ENCODE assay signal across 8 mouse cellular contexts in the genomic region with DNA sequence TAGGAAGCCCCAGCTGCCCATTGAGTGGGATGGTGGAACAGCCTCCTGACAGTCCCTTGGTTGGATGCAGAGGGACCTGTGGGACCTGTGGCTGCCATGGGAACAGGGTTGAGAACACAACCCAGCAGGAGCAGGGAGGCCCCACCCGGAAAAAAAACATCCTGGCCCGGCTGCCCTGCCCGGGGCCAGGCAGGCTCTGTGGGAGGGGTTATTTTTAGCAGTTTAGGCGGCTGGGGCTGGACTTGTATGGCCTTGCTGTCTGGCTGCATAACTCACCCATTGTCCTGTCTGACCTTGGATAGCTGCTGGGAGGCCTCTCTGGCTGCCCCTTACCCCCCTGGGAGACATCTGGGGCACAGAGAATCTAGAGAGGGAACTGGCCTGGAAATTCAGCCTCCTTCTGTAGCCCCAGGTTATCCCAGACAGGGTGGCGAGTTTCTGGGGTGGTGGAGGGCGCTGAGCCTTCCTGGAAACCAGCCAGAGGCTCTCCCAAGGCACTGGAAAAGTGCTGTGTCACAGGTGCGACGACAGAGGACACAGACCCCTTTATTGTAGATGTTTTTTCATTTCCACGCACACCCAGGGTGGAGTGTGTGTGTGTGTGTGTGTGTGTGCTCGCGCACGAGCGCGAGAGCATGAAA. TPM values are rescaled to one million over a fixed set of nuclear protein-coding genes. Genes with fewer than 3 reads are reported as not detected.
DNase-seq lines count a peak whose midpoint lies in the region; ATAC-seq and TF ChIP-seq lines count a peak whose summit lies in the region.

No protein-coding gene starts in this region.

- H3K36me3 ChIP-seq in intestine, embryonic 16.5 days (ENCODE audit: control insufficient read depth, insufficient read depth, low read length): no peaks in the 10 kb centered on the region
- 0 out of 2 replicates have a peak, but pooled peaks cover 2% of the 10 kb centered on the region for H3K36me3 ChIP-seq in liver, postnatal 0 days (replicated peaks; ENCODE audit: insufficient read depth, low read length)
- H3K36me3 ChIP-seq in stomach, embryonic 16.5 days (ENCODE audit: control insufficient read depth, insufficient read depth, low read length): 0 out of 2 replicates have a peak, but pooled peaks cover 5% of the 10 kb centered on the region

- ATAC-seq in intestine, embryonic 16.5 days: peak; percentile 68
- peak; percentile 46 for ATAC-seq in liver, postnatal 0 days
- peak; percentile 79 for ATAC-seq in stomach, embryonic 16.5 days (ENCODE audit: insufficient read depth, low FRiP score)
- no peak for ATAC-seq in granulocyte monocyte progenitor cell, adult 5-6 weeks (replicated peaks; ENCODE audit: poor library complexity, severe bottlenecking)

- H3K27ac ChIP-seq in intestine, embryonic 16.5 days (ENCODE audit: low read length): peak overlapping the region; percentile 70
- H3K27ac ChIP-seq in liver, postnatal 0 days (ENCODE audit: low read depth): peak overlapping the region; percentile 45; the same call in 1 of the 2 replicates
- H3K27ac ChIP-seq in stomach, embryonic 16.5 days (ENCODE audit: low read length): peak overlapping the region; percentile 95

- intact Hi-C loops in gastrocnemius, postnatal 36 days (cut with DNase I): no loop called here

- 37% methylated on average over 14 of the region's 14 CpGs for whole genome bisulfite sequencing in intestine, embryonic 16.5 days
- 29% methylated on average over 14 of the region's 14 CpGs for WGBS in liver, postnatal 0 days (ENCODE audit: insufficient replicate concordance)
- 30% methylated on average over 14 of the region's 14 CpGs for WGBS in stomach, embryonic 16.5 days

- H3K27me3 ChIP-seq in intestine, embryonic 16.5 days (replicated peaks; ENCODE audit: control insufficient read depth, insufficient read depth, low read length): peaks cover 20% of the 10 kb centered on the region; the same call in 1 of the 2 replicates
- peaks cover 17% of the 10 kb centered on the region for H3K27me3 ChIP-seq in liver, postnatal 0 days (ENCODE audit: insufficient read depth, low read length)
- peaks cover 15% of the 10 kb centered on the region for H3K27me3 ChIP-seq in stomach, embryonic 16.5 days (ENCODE audit: control insufficient read depth, insufficient read depth, low read length)

- peak; percentile 90 for DNase-seq in ES-CJ7 (ENCODE audit: low read depth, low spot score)
- peak; percentile 80 for DNase-seq in adrenal gland, postnatal 10 days
- peak; percentile 61 to 76 for DNase-seq in gastrocnemius, postnatal 36 days
- DNase-seq in liver, postnatal 0 days: peak; percentile 41
- DNase-seq in frontal cortex, postnatal 25 days (ENCODE audit: low spot score in 2 of 2): no peak

- no peaks in the 10 kb centered on the region for H3K9me3 ChIP-seq in intestine, embryonic 16.5 days (ENCODE audit: control insufficient read depth, low read length)
- no peaks in the 10 kb centered on the region for H3K9me3 ChIP-seq in liver, postnatal 0 days (ENCODE audit: low read length)
- no peaks in the 10 kb centered on the region for H3K9me3 ChIP-seq in stomach, embryonic 16.5 days (replicated peaks; ENCODE audit: control insufficient read depth, low read length)

- TF ChIP-seq EP300 in liver, postnatal 0 days (IDR thresholded peaks at IDR 0.05; ENCODE audit: low read depth): no peak

- peaks cover 80% of the 10 kb centered on the region for H3K4me1 ChIP-seq in intestine, embryonic 16.5 days (ENCODE audit: control insufficient read depth, insufficient read depth, low read length)
- H3K4me1 ChIP-seq in liver, postnatal 0 days (ENCODE audit: insufficient read depth): peaks cover 67% of the 10 kb centered on the region
- H3K4me1 ChIP-seq in stomach, embryonic 16.5 days (ENCODE audit: control insufficient read depth, insufficient read depth, low read length): peaks cover 82% of the 10 kb centered on the region

- H3K9ac ChIP-seq in intestine, embryonic 16.5 days (ENCODE audit: low read depth, low read length): peak overlapping the region; percentile 17; the same call in 1 of the 2 replicates
- H3K9ac ChIP-seq in liver, postnatal 0 days (replicated peaks): no peak overlapping the region
- H3K9ac ChIP-seq in stomach, embryonic 16.5 days (ENCODE audit: low read length): peak overlapping the region; percentile 51

- TF ChIP-seq CTCF in liver, postnatal 0 days (IDR thresholded peaks at IDR 0.05; ENCODE audit: low read depth): no peak

- no peak overlapping the region for H3K4me3 ChIP-seq in intestine, embryonic 16.5 days (ENCODE audit: low read length)
- no peak overlapping the region for H3K4me3 ChIP-seq in liver, postnatal 0 days (ENCODE audit: low read depth, low read length)
- no peak overlapping the region for H3K4me3 ChIP-seq in stomach, embryonic 16.5 days (replicated peaks; ENCODE audit: low read length)

- no peak overlapping the region for H3K4me2 ChIP-seq in intestine, embryonic 16.5 days (ENCODE audit: low read depth, low read length)
- H3K4me2 ChIP-seq in liver, postnatal 0 days (ENCODE audit: low read depth, low read length): no peak overlapping the region
- peak overlapping the region; percentile 27; the same call in 1 of the 2 replicates for H3K4me2 ChIP-seq in stomach, embryonic 16.5 days (ENCODE audit: low read depth, low read length)

RNA-seq across cellular contexts. Expression of a gene that starts 17.3 kb away (rescaled TPM):
- total RNA-seq in adrenal gland, postnatal 10 days (2021): 100 to 1,000 TPM; 103 to 110 TPM
- total RNA-seq in gastrocnemius, postnatal 36 days (2021): 10 to 100 TPM; 70.1 to 71.0 TPM
- polyA plus RNA-seq in intestine, embryonic 16.5 days (2015; fragmentation: Nextera tagmentation; extraction: Ambion mirVana): 135 and 160 TPM in 2 replicates
- 63.3 and 65.0 TPM in 2 replicates for polyA plus RNA-seq in liver, postnatal 0 days (2015; fragmentation: Nextera tagmentation; extraction: Ambion mirVana)
- polyA plus RNA-seq in stomach, embryonic 16.5 days (2015; fragmentation: Nextera tagmentation; extraction: Ambion mirVana): 81.8 and 98.6 TPM in 2 replicates
- total RNA-seq in granulocyte monocyte progenitor cell, adult 5-6 weeks (2014; fragmentation: Nextera tagmentation): 83.3 and 96.6 TPM in 2 replicates
- total RNA-seq in granulocyte monocyte progenitor cell, adult 5-6 weeks (2017): 13.6 and 17.3 TPM in 2 replicates

RNA-seq across cellular contexts. Expression of a gene that starts 22.9 kb away (rescaled TPM):
- 10 to 100 TPM; 23.2 to 24.5 TPM for total RNA-seq in adrenal gland, postnatal 10 days (2021)
- total RNA-seq in gastrocnemius, postnatal 36 days (2021): 1 to 10 TPM; 9.1 to 9.3 TPM
- polyA plus RNA-seq in intestine, embryonic 16.5 days (2015; fragmentation: Nextera tagmentation; extraction: Ambion mirVana): 13.9 and 14.7 TPM in 2 replicates
- 5.7 and 7.4 TPM in 2 replicates for polyA plus RNA-seq in liver, postnatal 0 days (2015; fragmentation: Nextera tagmentation; extraction: Ambion mirVana)
- 22.7 and 23.1 TPM in 2 replicates for polyA plus RNA-seq in stomach, embryonic 16.5 days (2015; fragmentation: Nextera tagmentation; extraction: Ambion mirVana)
- 1.9 TPM in 1 of 2 replicates, not detected in the other for total RNA-seq in granulocyte monocyte progenitor cell, adult 5-6 weeks (2014; fragmentation: Nextera tagmentation)
- total RNA-seq in granulocyte monocyte progenitor cell, adult 5-6 weeks (2017): 3.1 TPM in 1 of 2 replicates, not detected in the other

RNA-seq across cellular contexts. Expression of a gene that starts 26.4 kb away (rescaled TPM):
- total RNA-seq in adrenal gland, postnatal 10 days (2021): 1 to 10 TPM; 2.3 to 2.7 TPM
- under 1 TPM; 0.30 to 0.48 TPM for total RNA-seq in gastrocnemius, postnatal 36 days (2021)
- polyA plus RNA-seq in intestine, embryonic 16.5 days (2015; fragmentation: Nextera tagmentation; extraction: Ambion mirVana): 6.4 and 7.5 TPM in 2 replicates
- polyA plus RNA-seq in liver, postnatal 0 days (2015; fragmentation: Nextera tagmentation; extraction: Ambion mirVana): 6.1 and 6.9 TPM in 2 replicates
- polyA plus RNA-seq in stomach, embryonic 16.5 days (2015; fragmentation: Nextera tagmentation; extraction: Ambion mirVana): 8.3 and 9.9 TPM in 2 replicates
- 19.1 and 26.7 TPM in 2 replicates for total RNA-seq in granulocyte monocyte progenitor cell, adult 5-6 weeks (2014; fragmentation: Nextera tagmentation)
- total RNA-seq in granulocyte monocyte progenitor cell, adult 5-6 weeks (2017): 18.2 and 21.1 TPM in 2 replicates

RNA-seq across cellular contexts. Expression of a gene that starts 26.8 kb away (rescaled TPM):
- total RNA-seq in adrenal gland, postnatal 10 days (2021): 1 to 10 TPM; 6.3 to 8.1 TPM
- 1 to 10 TPM; 4.1 to 4.8 TPM for total RNA-seq in gastrocnemius, postnatal 36 days (2021)
- 7.7 and 9.3 TPM in 2 replicates for polyA plus RNA-seq in intestine, embryonic 16.5 days (2015; fragmentation: Nextera tagmentation; extraction: Ambion mirVana)
- 1.1 and 1.2 TPM in 2 replicates for polyA plus RNA-seq in liver, postnatal 0 days (2015; fragmentation: Nextera tagmentation; extraction: Ambion mirVana)
- 6.2 and 8.0 TPM in 2 replicates for polyA plus RNA-seq in stomach, embryonic 16.5 days (2015; fragmentation: Nextera tagmentation; extraction: Ambion mirVana)
- total RNA-seq in granulocyte monocyte progenitor cell, adult 5-6 weeks (2014; fragmentation: Nextera tagmentation): 11.6 and 18.1 TPM in 2 replicates
- 3.7 and 7.0 TPM in 2 replicates for total RNA-seq in granulocyte monocyte progenitor cell, adult 5-6 weeks (2017)

RNA-seq across cellular contexts. Expression of a gene that starts 34.5 kb away (rescaled TPM):
- 10 to 100 TPM; 86.8 to 94.1 TPM for total RNA-seq in adrenal gland, postnatal 10 days (2021)
- 10 to 100 TPM; 49.4 to 49.9 TPM for total RNA-seq in gastrocnemius, postnatal 36 days (2021)
- 104 and 110 TPM in 2 replicates for polyA plus RNA-seq in intestine, embryonic 16.5 days (2015; fragmentation: Nextera tagmentation; extraction: Ambion mirVana)
- 43.9 and 44.0 TPM in 2 replicates for polyA plus RNA-seq in liver, postnatal 0 days (2015; fragmentation: Nextera tagmentation; extraction: Ambion mirVana)
- polyA plus RNA-seq in stomach, embryonic 16.5 days (2015; fragmentation: Nextera tagmentation; extraction: Ambion mirVana): 83.5 and 87.0 TPM in 2 replicates
- 52.1 and 60.1 TPM in 2 replicates for total RNA-seq in granulocyte monocyte progenitor cell, adult 5-6 weeks (2014; fragmentation: Nextera tagmentation)
- 22.8 and 29.6 TPM in 2 replicates for total RNA-seq in granulocyte monocyte progenitor cell, adult 5-6 weeks (2017)

Comparison
In these comparisons a context has a peak if more than half of its experiments do, and no peak if none do; other contexts are left out.
1. DNase-seq: peak in ES-CJ7 (single experiment), adrenal gland, postnatal 10 days (single experiment), gastrocnemius, postnatal 36 days (2 of 2) and liver, postnatal 0 days (single experiment); none in frontal cortex, postnatal 25 days (0 of 2).
2. H3K27ac ChIP-seq: peak in every context shown above with its lines; median percentile 95 in stomach, embryonic 16.5 days; 70 in intestine, embryonic 16.5 days; 45 in liver, postnatal 0 days.
3. RNA of a gene that starts 26.4 kb away (total RNA-seq): 18.2 to 26.7 TPM in granulocyte monocyte progenitor cell, adult 5-6 weeks; 2.3 to 2.7 TPM in adrenal gland, postnatal 10 days and 0.30 to 0.48 TPM in gastrocnemius, postnatal 36 days; every median in the first group is over 4 times any median in the second.